Mouse (Mus musculus): ENCODE results near the gene Rgs7bp.

DNA sequence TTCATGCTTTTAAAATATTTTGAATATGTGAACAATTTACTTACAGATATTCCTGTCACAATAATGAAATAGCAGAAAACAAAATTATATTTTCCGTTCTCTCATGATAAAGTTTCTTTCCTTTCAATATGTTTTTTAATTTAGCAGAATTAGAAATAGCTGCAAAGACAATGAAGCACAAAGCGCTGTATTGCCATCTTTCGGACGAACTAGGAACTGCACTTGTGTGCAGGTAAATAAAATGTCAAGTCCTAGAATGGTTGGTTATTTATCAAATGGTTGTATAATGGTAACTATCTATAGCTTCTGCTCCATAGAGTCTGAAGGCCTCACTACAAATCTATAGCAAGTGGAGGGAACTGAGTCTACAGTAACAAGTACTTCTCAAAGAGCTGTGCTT is 114.9 kb downstream of the Rgs7bp start:
- TF ChIP-seq CTCF (IDR thresholded peaks at IDR 0.05; ENCODE audit: borderline replicate concordance, insufficient read depth, low read length) (no peak), POLR2A (IDR thresholded peaks at IDR 0.05; ENCODE audit: low read depth, low read length) (no peak)

Data from embryonic fibroblast, embryonic 13.5 days (primary cell).